Mouse (Mus musculus) neutrophil, adult 5-6 weeks (primary cell): ENCODE data around the gene Gm826. TPM values are rescaled to one million over a fixed set of nuclear protein-coding genes. Genes with fewer than 3 reads are reported as not detected.

ENCODE experiments used
- ATAC-seq: fragments of 151-379, 151-347 bp; 2 replicates; pipeline ENCODE4 v1.8.0; 2017; ENCODE audit warnings: mild to moderate bottlenecking, moderate TSS enrichment; ENCODE audit not compliant: insufficient number of reproducible peaks, poor library complexity, low FRiP score, severe bottlenecking; ENCODE audit errors: extremely low read depth
- total RNA-seq: library from RNA; stranded (forward); fragments of 200-1000 nt; gene quantifications from 2 replicates; pipeline ENCODE4 v1.2.3, GENCODE M21; 2017

Gm826 gene
- total RNA-seq, 1 experiment from 2014 or later, result not detected

GRCm38 (mm10) chr2:160357442-160357841, 23.5 kb upstream of the Gm826 start:
- ATAC-seq, result no peak

DNA sequence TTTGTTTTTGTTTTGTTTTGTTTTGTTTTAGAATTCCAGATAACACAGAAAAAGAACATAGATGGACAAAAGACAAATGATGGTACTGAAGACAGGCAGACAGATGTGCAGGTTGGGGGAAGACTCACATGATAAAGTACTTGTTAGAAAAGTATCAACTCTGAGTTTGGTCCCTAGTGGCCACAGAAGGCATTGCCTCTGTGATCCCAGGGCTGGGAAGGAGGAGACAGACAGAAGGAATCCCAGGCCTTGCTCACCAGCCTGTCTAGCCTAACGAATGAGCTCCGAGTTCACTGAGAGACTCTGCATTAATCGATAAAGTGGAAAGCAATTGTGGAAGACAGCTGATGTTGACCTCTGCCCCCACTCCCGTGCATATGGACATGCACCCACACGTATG, 22.2 kb upstream of the Gm826 start:
- no peak for ATAC-seq

GRCm38 (mm10) chr2:160354319-160354718, 20.4 kb upstream of the Gm826 start:
- no peak for ATAC-seq

DNA sequence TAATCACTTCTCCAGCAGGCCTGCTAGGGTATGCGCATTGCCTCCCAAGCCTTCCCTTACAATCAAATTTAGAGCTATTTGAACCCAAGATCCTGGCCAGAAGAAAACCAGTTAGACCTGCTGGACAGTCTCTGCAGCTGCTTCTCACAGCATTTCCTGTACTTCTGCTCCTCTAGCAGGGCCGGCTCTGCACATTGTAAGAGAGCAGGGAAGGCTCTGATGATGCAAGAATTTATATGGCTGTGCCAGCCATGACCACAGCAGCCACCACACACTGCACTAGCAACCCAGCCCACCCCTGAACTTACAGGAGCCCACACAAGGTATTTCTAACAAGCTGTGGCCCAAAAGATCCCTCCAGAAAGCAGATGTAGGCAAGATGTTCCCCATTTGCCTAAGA, 19.6 kb upstream of the Gm826 start:
- no peak for ATAC-seq

GRCm38 (mm10) chr2:160351038-160351574, 17.1 kb upstream of the Gm826 start:
- ATAC-seq, result no peak

- ATAC-seq, result no peak
Measured at GRCm38 (mm10) chr2:160349578-160349977, 15.6 kb upstream of the Gm826 start.

GRCm38 (mm10) chr2:160348796-160349195, 14.8 kb upstream of the Gm826 start:
- ATAC-seq, result no peak

DNA sequence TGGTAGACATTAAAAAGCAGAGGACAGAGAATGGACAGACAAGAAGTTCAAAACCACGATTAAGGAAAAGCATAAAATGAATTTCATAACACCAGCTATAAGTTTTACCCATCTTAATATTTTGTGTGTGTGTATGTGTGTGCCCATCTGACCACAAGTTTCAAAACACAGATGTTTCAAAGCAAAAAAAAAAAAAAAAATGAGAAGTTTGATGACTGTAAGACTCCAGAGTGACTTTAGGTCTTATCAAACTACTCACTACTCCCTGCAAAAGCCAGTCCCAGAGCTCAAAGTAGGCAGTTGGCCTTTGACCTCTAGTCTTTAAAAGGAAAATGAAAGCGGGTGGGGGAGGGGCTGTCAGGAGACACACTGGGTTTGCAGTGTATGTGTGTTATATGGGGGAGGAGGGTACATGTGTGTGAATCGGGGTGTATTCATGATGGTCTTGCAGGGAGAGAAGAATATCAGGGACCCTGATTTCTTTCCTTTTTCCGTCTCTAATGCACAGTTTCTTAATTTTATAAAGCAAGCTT, 14.2 kb upstream of the Gm826 start:
- ATAC-seq, result no peak

DNA sequence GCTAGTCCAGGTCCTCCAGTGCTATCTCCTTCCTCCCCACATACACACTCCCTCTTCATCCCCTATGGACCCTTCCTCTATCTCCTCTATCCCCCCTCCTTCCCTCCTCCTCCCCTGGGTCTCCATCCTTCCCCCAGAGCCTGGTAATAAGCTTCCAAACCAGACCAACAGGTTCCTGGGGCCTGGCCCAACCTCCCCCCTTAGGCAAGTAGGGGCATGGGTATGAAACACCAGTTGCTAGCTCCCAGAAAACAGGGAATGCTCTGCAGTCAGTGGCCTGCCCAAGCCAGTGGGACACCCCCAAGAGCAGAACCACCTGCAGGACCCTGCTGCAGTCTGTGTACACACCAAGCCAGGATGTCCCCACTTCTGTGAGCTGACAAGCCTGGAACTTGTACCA, 11.7 kb upstream of the Gm826 start:
- ATAC-seq, result no peak

DNA sequence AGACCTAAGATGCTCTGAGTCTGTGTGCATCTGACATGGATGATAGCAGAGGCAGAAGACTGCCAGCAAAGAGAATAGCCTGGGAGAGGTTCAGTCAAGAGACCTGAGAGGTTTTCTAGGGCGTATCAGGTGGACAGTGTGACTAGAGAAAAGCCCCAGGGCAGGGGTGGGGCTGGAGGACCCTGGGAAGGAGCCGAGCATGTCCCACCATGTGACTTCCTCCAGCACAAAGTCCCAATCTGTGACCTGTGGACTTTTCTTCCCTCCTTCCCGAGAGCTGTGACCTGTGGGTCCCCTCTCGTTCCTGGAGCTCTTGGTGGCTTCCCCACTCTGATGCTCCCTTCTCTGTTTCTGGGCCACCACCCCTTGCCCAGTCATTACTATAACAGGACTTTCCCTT, 6.2 kb upstream of the Gm826 start:
- ATAC-seq, result no peak

DNA sequence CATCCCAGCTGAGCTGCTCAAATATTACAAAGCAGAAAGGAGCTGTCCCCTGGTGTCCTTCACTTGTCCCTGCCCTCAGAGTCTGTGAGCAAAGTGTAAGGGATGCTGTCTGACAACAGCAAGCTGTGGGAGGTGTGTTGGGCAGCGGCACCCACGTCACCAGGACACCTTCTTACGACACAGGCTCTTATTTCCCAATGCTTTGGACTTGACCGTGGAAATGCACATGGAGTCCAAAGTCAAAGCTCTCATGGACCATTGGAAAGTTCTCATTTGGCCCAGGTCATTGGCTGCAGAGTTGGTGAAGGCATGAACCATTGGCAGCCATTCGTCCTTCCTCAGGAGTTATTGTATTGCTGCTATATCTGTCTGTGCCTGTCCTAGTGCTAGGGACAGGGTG, 5.6 kb upstream of the Gm826 start:
- no peak for ATAC-seq

DNA sequence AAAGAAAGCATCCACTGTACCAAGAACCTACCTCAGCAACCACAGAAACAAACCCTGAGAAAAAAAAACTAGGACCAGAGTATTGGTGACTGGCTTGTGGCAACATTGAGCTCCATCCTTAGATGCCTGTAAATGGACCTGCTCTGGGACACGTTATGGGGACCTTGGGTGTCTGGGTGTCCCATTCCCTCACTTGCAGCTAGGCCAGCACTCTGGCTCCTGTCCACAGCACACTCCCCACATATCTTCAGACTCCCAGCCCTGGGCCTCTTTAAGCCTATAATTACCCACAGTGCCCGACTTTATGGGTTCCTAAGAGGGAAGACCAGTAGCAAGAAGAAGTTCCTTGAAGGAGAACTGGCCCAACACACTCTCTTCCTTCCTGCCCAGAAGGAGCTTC, 2.1 kb upstream of the Gm826 start:
- no peak for ATAC-seq

GRCm38 (mm10) chr2:160335043-160335442, 1.1 kb upstream of the Gm826 start:
- ATAC-seq, result no peak

- no peak for ATAC-seq
Measured at GRCm38 (mm10) chr2:160332516-160333325, 1.2 kb downstream of the Gm826 start.

- no peak for ATAC-seq
Measured at GRCm38 (mm10) chr2:160328886-160329285, 5.1 kb downstream of the Gm826 start.

GRCm38 (mm10) chr2:160327716-160328115, 6.2 kb downstream of the Gm826 start:
- ATAC-seq, result no peak

DNA sequence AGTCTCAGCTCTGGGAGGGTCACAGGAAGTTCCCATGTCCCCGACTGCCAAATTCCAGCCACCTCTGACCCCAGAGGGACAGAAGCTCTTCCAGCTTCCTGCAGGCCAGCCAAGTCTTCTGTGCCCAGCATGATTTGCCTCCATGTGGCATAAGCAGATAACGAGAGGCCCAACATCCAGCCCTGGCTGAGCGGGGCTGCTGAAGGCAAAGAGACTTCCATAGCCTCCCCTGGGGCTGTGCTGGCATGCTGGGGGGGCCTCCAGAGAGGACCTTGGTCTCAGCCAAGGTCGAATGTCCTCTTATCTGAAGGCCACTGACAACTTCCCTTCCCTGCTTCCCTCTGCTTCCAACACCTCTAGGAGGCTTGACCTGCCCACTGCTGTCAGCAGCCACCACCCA, 6.8 kb downstream of the Gm826 start:
- ATAC-seq, result no peak

- no peak for ATAC-seq
Measured at GRCm38 (mm10) chr2:160325105-160325644, 8.8 kb downstream of the Gm826 start.

GRCm38 (mm10) chr2:160321829-160322228, 12.1 kb downstream of the Gm826 start:
- ATAC-seq, result no peak

- ATAC-seq, result no peak
Measured at GRCm38 (mm10) chr2:160318255-160318654, 15.7 kb downstream of the Gm826 start.
